9 mouse cellular contexts compared by ENCODE assay signal in genomic region chr8:69936050-69936794, GRCm38 (mm10). TPM values are rescaled to one million over a fixed set of nuclear protein-coding genes. Genes with fewer than 3 reads are reported as not detected.
A peak's percentile ranks its signal among the peaks of the same experiment; 100 is the strongest.
DNase-seq lines count a peak whose midpoint lies in the region; ATAC-seq and TF ChIP-seq lines count a peak whose summit lies in the region.
"Had no signal": no experiment of that assay in that cellular context is flagged by ENCODE, and none has a peak within 500 bp of the region (broad histone marks: within the 10 kb centered on the region; RNA-seq: fewer than 3 reads in every experiment).

No protein-coding gene starts in this region.

- TF ChIP-seq CTCF in ES-Bruce4 (IDR thresholded peaks at IDR 0.05; ENCODE audit: low read depth, low read length): no peak
- no peak for TF ChIP-seq CTCF in brain, embryonic 14.5 days (IDR thresholded peaks at IDR 0.05; ENCODE audit: borderline replicate concordance, extremely low read depth, insufficient read depth, insufficient read length)

- H3K27ac ChIP-seq in ES-Bruce4 (ENCODE audit: insufficient read depth, low read length): peak overlapping the region; percentile 98
- peak overlapping the region; percentile 95 for H3K27ac ChIP-seq in heart, embryonic 11.5 days (ENCODE audit: low read depth, low read length)
- peak overlapping the region; percentile 81 for H3K27ac ChIP-seq in kidney, embryonic 16.5 days (ENCODE audit: low read length)

- TF ChIP-seq POLR2A in ES-Bruce4 (IDR thresholded peaks at IDR 0.05; ENCODE audit: insufficient read depth, low read length): no peak
- no peak for TF ChIP-seq POLR2A in brain, embryonic 14.5 days (IDR thresholded peaks at IDR 0.05; ENCODE audit: borderline replicate concordance, extremely low read depth, insufficient read depth, insufficient read length, poor library complexity, severe bottlenecking)

- 52% methylated on average over 7 of the region's 7 CpGs for WGBS in heart, embryonic 11.5 days (ENCODE audit: insufficient replicate concordance)
- WGBS in kidney, embryonic 16.5 days: 64% methylated on average over 7 of the region's 7 CpGs

- peak overlapping the region; percentile 46 for H3K9ac ChIP-seq in ES-Bruce4 (ENCODE audit: low read depth, poor library complexity, severe bottlenecking)
- H3K9ac ChIP-seq in heart, embryonic 11.5 days (ENCODE audit: low read depth, low read length): peak overlapping the region; percentile 56
- H3K9ac ChIP-seq in kidney, embryonic 16.5 days (replicated peaks; ENCODE audit: low read length): peak overlapping the region; percentile 0; the same call in 1 of the 2 replicates

- peak overlapping the region; percentile 16; the same call in 1 of the 2 replicates for H3K4me2 ChIP-seq in heart, embryonic 11.5 days
- no peak overlapping the region for H3K4me2 ChIP-seq in kidney, embryonic 16.5 days (replicated peaks; ENCODE audit: low read depth, low read length)

- H3K4me1 ChIP-seq in ES-Bruce4 (ENCODE audit: control insufficient read depth, insufficient read depth, low read length): peaks cover 18% of the 10 kb centered on the region
- H3K4me1 ChIP-seq in heart, embryonic 11.5 days (ENCODE audit: control insufficient read depth, insufficient read depth, low read length): peaks cover 63% of the 10 kb centered on the region
- H3K4me1 ChIP-seq in kidney, embryonic 16.5 days (ENCODE audit: insufficient read depth, low read length): peaks cover 39% of the 10 kb centered on the region

- peak; percentile 87 for TF ChIP-seq EP300 in ES-Bruce4 (IDR thresholded peaks at IDR 0.05; ENCODE audit: insufficient read depth, low read depth, low read length)

- no peaks in the 10 kb centered on the region for H3K9me3 ChIP-seq in ES-Bruce4 (replicated peaks; ENCODE audit: control insufficient read depth, insufficient read depth, low read length, poor library complexity, severe bottlenecking)
- H3K9me3 ChIP-seq in heart, embryonic 11.5 days (replicated peaks; ENCODE audit: control insufficient read depth, low read length): no peaks in the 10 kb centered on the region
- no peaks in the 10 kb centered on the region for H3K9me3 ChIP-seq in kidney, embryonic 16.5 days (ENCODE audit: low read length)

- H3K36me3 ChIP-seq in ES-Bruce4 (ENCODE audit: control insufficient read depth, insufficient read depth, low read length, poor library complexity, severe bottlenecking): peaks cover 22% of the 10 kb centered on the region
- 0 out of 2 replicates have a peak, but pooled peaks cover 2% of the 10 kb centered on the region for H3K36me3 ChIP-seq in heart, embryonic 11.5 days (ENCODE audit: control insufficient read depth, insufficient read depth, low read length)
- peaks cover 16% of the 10 kb centered on the region; the same call in 1 of the 2 replicates for H3K36me3 ChIP-seq in kidney, embryonic 16.5 days (ENCODE audit: insufficient read depth, low read length)

- no peaks in the 10 kb centered on the region for H3K27me3 ChIP-seq in ES-Bruce4 (ENCODE audit: control insufficient read depth, insufficient read depth, low read length, poor library complexity, severe bottlenecking)
- no peaks in the 10 kb centered on the region for H3K27me3 ChIP-seq in heart, embryonic 11.5 days (ENCODE audit: control insufficient read depth, insufficient read depth, low read length)
- no peaks in the 10 kb centered on the region for H3K27me3 ChIP-seq in kidney, embryonic 16.5 days (ENCODE audit: insufficient read depth, low read length)

- peak; percentile 83 for ATAC-seq in heart, embryonic 11.5 days (replicated peaks; ENCODE audit: insufficient number of reproducible peaks, low FRiP score, low TSS enrichment)
- peak; percentile 77 for ATAC-seq in kidney, embryonic 16.5 days (ENCODE audit: low FRiP score, low TSS enrichment)

- H3K4me3 ChIP-seq in ES-Bruce4 (ENCODE audit: low read depth, low read length): peak overlapping the region; percentile 40
- H3K4me3 ChIP-seq in heart, embryonic 11.5 days (ENCODE audit: low read depth, low read length): no peak overlapping the region
- H3K4me3 ChIP-seq in kidney, embryonic 16.5 days (ENCODE audit: low read length): no peak overlapping the region
- H3K4me3 ChIP-seq: erythroblast, embryonic 14.5 days had no signal

- peak; percentile 82 for DNase-seq in brain, embryonic 14.5 days (ENCODE audit: low read depth)
- DNase-seq in lung, postnatal 4 days: peak; percentile 70 to 73
- no peak for DNase-seq in thymus, postnatal 36 days
- no peak for DNase-seq in thymus, adult 18-20 months
- no peak for DNase-seq in frontal cortex, postnatal 25 days (ENCODE audit: low spot score in 2 of 2)

RNA-seq across cellular contexts. Expression of gene Yjefn3, which starts 33.7 kb away (rescaled TPM):
- 3.4 and 4.2 TPM in 2 replicates for polyA plus RNA-seq in ES-Bruce4 (2011; ENCODE audit: insufficient read depth, insufficient read length, low read depth, missing spikeins)
- polyA plus RNA-seq in brain, embryonic 14.5 days (2012; rRNA removed): 12.6 and 13.0 TPM in 2 replicates
- 5.5 and 7.0 TPM in 2 replicates for polyA plus RNA-seq in heart, embryonic 11.5 days (2014; fragmentation: Nextera tagmentation; extraction: Ambion mirVana)
- polyA plus RNA-seq in kidney, embryonic 16.5 days (2015; fragmentation: Nextera tagmentation; extraction: Ambion mirVana): 3.1 and 5.0 TPM in 2 replicates

RNA-seq across cellular contexts. Expression of gene Ndufa13, which starts 33.9 kb away (rescaled TPM):
- polyA plus RNA-seq in ES-Bruce4 (2011; ENCODE audit: insufficient read depth, insufficient read length, low read depth, missing spikeins): 70.5 and 70.8 TPM in 2 replicates
- polyA plus RNA-seq in brain, embryonic 14.5 days (2012; rRNA removed): 84.2 and 106 TPM in 2 replicates
- 270 and 275 TPM in 2 replicates for polyA plus RNA-seq in heart, embryonic 11.5 days (2014; fragmentation: Nextera tagmentation; extraction: Ambion mirVana)
- polyA plus RNA-seq in kidney, embryonic 16.5 days (2015; fragmentation: Nextera tagmentation; extraction: Ambion mirVana): 197 and 199 TPM in 2 replicates

RNA-seq across cellular contexts. Expression of gene Tssk6, which starts 34.2 kb away (rescaled TPM):
- polyA plus RNA-seq in ES-Bruce4 (2011; ENCODE audit: insufficient read depth, insufficient read length, low read depth, missing spikeins): not detected in 2 replicates
- polyA plus RNA-seq in brain, embryonic 14.5 days (2012; rRNA removed): 0.37 and 0.53 TPM in 2 replicates
- 1.6 and 1.8 TPM in 2 replicates for polyA plus RNA-seq in heart, embryonic 11.5 days (2014; fragmentation: Nextera tagmentation; extraction: Ambion mirVana)
- 3.8 and 3.9 TPM in 2 replicates for polyA plus RNA-seq in kidney, embryonic 16.5 days (2015; fragmentation: Nextera tagmentation; extraction: Ambion mirVana)

RNA-seq across cellular contexts. Expression of gene Cilp2, which starts 48.7 kb away (rescaled TPM):
- polyA plus RNA-seq in ES-Bruce4 (2011; ENCODE audit: insufficient read depth, insufficient read length, low read depth, missing spikeins): 0.96 and 1.2 TPM in 2 replicates
- polyA plus RNA-seq in brain, embryonic 14.5 days (2012; rRNA removed): 5.0 and 5.6 TPM in 2 replicates
- polyA plus RNA-seq in heart, embryonic 11.5 days (2014; fragmentation: Nextera tagmentation; extraction: Ambion mirVana): 0.21 and 0.49 TPM in 2 replicates
- polyA plus RNA-seq in kidney, embryonic 16.5 days (2015; fragmentation: Nextera tagmentation; extraction: Ambion mirVana): 0.94 and 0.99 TPM in 2 replicates
- polyA plus RNA-seq: erythroblast, embryonic 14.5 days had no signal

RNA-seq across cellular contexts. Expression of gene Gatad2a, which starts 60.0 kb away (rescaled TPM):
- 155 TPM in 2 replicates for polyA plus RNA-seq in ES-Bruce4 (2011; ENCODE audit: insufficient read depth, insufficient read length, low read depth, missing spikeins)
- polyA plus RNA-seq in brain, embryonic 14.5 days (2012; rRNA removed): 33.6 and 41.2 TPM in 2 replicates
- 52.9 and 59.0 TPM in 2 replicates for polyA plus RNA-seq in heart, embryonic 11.5 days (2014; fragmentation: Nextera tagmentation; extraction: Ambion mirVana)
- polyA plus RNA-seq in kidney, embryonic 16.5 days (2015; fragmentation: Nextera tagmentation; extraction: Ambion mirVana): 40.6 and 43.3 TPM in 2 replicates

Comparison
In these comparisons a context has a peak if more than half of its experiments do, and no peak if none do; other contexts are left out.
1. H3K9ac ChIP-seq: peak in every context shown above with its lines; median percentile 56 in heart, embryonic 11.5 days; 46 in ES-Bruce4; 0 in kidney, embryonic 16.5 days.
2. DNase-seq: peak in brain, embryonic 14.5 days (single experiment) and lung, postnatal 4 days (2 of 2); none in thymus, postnatal 36 days (0 of 2), thymus, adult 18-20 months (0 of 2) and frontal cortex, postnatal 25 days (0 of 2).
3. Peak in every context shown above with its lines, with median percentiles within 50 percentile points of each other: H3K27ac ChIP-seq.